ENCODE assay signal across 13 mouse cellular contexts in the genomic region with DNA sequence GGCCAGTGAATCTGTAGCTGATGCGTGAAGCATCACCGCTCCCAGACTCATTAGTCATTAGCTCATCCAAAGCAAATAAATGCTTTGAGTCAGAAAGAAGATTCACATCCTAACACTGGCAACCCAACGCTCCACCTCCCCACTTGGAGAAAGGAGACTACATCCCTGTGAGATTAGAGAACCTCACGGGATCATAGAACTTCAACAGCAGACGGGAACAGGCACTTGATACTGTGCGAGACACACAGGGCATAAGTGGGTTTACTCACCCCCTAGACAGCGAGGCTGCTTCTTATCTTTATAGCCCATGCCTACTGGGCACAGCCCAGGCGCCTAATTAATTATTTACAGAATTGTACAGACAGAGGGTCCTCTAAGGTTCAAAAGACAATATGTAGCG. TPM values are rescaled to one million over a fixed set of nuclear protein-coding genes. Genes with fewer than 3 reads are reported as not detected.
DNase-seq lines count a peak whose midpoint lies in the region; ATAC-seq and TF ChIP-seq lines count a peak whose summit lies in the region.
"Had no signal": no experiment of that assay in that cellular context is flagged by ENCODE, and none has a peak within 500 bp of the region (broad histone marks: within the 10 kb centered on the region; RNA-seq: fewer than 3 reads in every experiment).

No protein-coding gene starts in this region.

- H3K9ac ChIP-seq in kidney, embryonic 16.5 days (replicated peaks; ENCODE audit: low read length), result no peak overlapping the region
- H3K9ac ChIP-seq in intestine, embryonic 16.5 days (ENCODE audit: low read depth, low read length), result 0 out of 2 replicates have a peak overlapping the region, but pooled peaks have one; percentile 9
- H3K9ac ChIP-seq: hindbrain, embryonic 15.5 days; limb, embryonic 12.5 days had no signal

- peaks cover 49% of the 10 kb centered on the region for H3K4me1 ChIP-seq in kidney, embryonic 16.5 days (ENCODE audit: insufficient read depth, low read length)
- peaks cover 75% of the 10 kb centered on the region for H3K4me1 ChIP-seq in thymus, adult 2 months (replicated peaks; ENCODE audit: control insufficient read depth, insufficient read depth, low read length)
- H3K4me1 ChIP-seq in intestine, embryonic 16.5 days (ENCODE audit: control insufficient read depth, insufficient read depth, low read length), result peaks cover 43% of the 10 kb centered on the region
- H3K4me1 ChIP-seq in small intestine, adult 2 months (ENCODE audit: control insufficient read depth, insufficient read depth, insufficient read length, low read length), result peaks cover 42% of the 10 kb centered on the region

- ATAC-seq in kidney, embryonic 16.5 days (ENCODE audit: low FRiP score, low TSS enrichment), result peak; percentile 25
- peak; percentile 76 for ATAC-seq in intestine, embryonic 16.5 days

- peaks cover 4% of the 10 kb centered on the region; the same call in 1 of the 2 replicates for H3K36me3 ChIP-seq in kidney, embryonic 16.5 days (ENCODE audit: insufficient read depth, low read length)
- H3K36me3 ChIP-seq in thymus, adult 2 months (ENCODE audit: control insufficient read depth, insufficient read depth, low read length), result 0 out of 2 replicates have a peak, but pooled peaks cover 5% of the 10 kb centered on the region
- no peaks in the 10 kb centered on the region for H3K36me3 ChIP-seq in intestine, embryonic 16.5 days (ENCODE audit: control insufficient read depth, insufficient read depth, low read length)
- H3K36me3 ChIP-seq in small intestine, adult 2 months (ENCODE audit: control insufficient read depth, insufficient read depth, low read length), result peaks cover 2% of the 10 kb centered on the region

- H3K4me2 ChIP-seq in kidney, embryonic 16.5 days (replicated peaks; ENCODE audit: low read depth, low read length), result no peak overlapping the region
- no peak overlapping the region for H3K4me2 ChIP-seq in intestine, embryonic 16.5 days (ENCODE audit: low read depth, low read length)
- H3K4me2 ChIP-seq: hindbrain, embryonic 15.5 days had no signal

- no peak for TF ChIP-seq POLR2A in thymus, adult 2 months (IDR thresholded peaks at IDR 0.05; ENCODE audit: control insufficient read depth, extremely low read depth, insufficient read depth, low read length, poor library complexity)
- TF ChIP-seq POLR2A in small intestine, adult 2 months (IDR thresholded peaks at IDR 0.05; ENCODE audit: low read depth, low read length), result no peak

- no peak for DNase-seq in kidney, postnatal 10 days
- no peak for DNase-seq in thymus, adult 2 months
- no peak for DNase-seq in thymus, postnatal 0 days (ENCODE audit: low spot score)
- DNase-seq in right cerebral cortex, adult 2 months (ENCODE audit: low spot score in 2 of 2), result no peak
- DNase-seq: embryo, embryonic 11 days; gastrocnemius, postnatal 25 days had no signal

- 42% methylated on average over 9 of the region's 9 CpGs for WGBS in kidney, embryonic 16.5 days
- WGBS in thymus, adult 2 months, result 82% methylated on average over 9 of the region's 9 CpGs
- 39% methylated on average over 9 of the region's 9 CpGs for WGBS in intestine, embryonic 16.5 days
- WGBS in small intestine, adult 2 months, result 18% methylated on average over 9 of the region's 9 CpGs

- H3K9me3 ChIP-seq in kidney, embryonic 16.5 days (ENCODE audit: low read length), result no peaks in the 10 kb centered on the region
- H3K9me3 ChIP-seq in intestine, embryonic 16.5 days (ENCODE audit: control insufficient read depth, low read length), result no peaks in the 10 kb centered on the region
- H3K9me3 ChIP-seq: forebrain, embryonic 10.5 days; hindbrain, embryonic 15.5 days; limb, embryonic 12.5 days had no signal

- H3K27me3 ChIP-seq in kidney, embryonic 16.5 days (ENCODE audit: insufficient read depth, low read length), result no peaks in the 10 kb centered on the region
- H3K27me3 ChIP-seq in thymus, adult 2 months (ENCODE audit: control insufficient read depth, insufficient read depth, low read length), result no peaks in the 10 kb centered on the region
- no peaks in the 10 kb centered on the region for H3K27me3 ChIP-seq in intestine, embryonic 16.5 days (replicated peaks; ENCODE audit: control insufficient read depth, insufficient read depth, low read length)
- H3K27me3 ChIP-seq in small intestine, adult 2 months (ENCODE audit: control insufficient read depth, insufficient read depth, low read length), result no peaks in the 10 kb centered on the region
- H3K27me3 ChIP-seq: hindbrain, embryonic 15.5 days; limb, embryonic 12.5 days had no signal

- no peak overlapping the region for H3K4me3 ChIP-seq in kidney, embryonic 16.5 days (ENCODE audit: low read length)
- no peak overlapping the region for H3K4me3 ChIP-seq in thymus, adult 2 months (ENCODE audit: control insufficient read depth, insufficient read depth, low read length)
- H3K4me3 ChIP-seq in intestine, embryonic 16.5 days (ENCODE audit: low read length), result no peak overlapping the region
- H3K4me3 ChIP-seq in small intestine, adult 2 months (ENCODE audit: low read depth, low read length), result no peak overlapping the region
- H3K4me3 ChIP-seq: forebrain, embryonic 10.5 days; hindbrain, embryonic 15.5 days; limb, embryonic 12.5 days had no signal

- TF ChIP-seq CTCF in thymus, adult 2 months (IDR thresholded peaks at IDR 0.05; ENCODE audit: borderline replicate concordance, control insufficient read depth, extremely low read depth, insufficient read depth, low read length, poor library complexity), result no peak
- TF ChIP-seq CTCF in small intestine, adult 2 months (IDR thresholded peaks at IDR 0.05; ENCODE audit: extremely low read depth, insufficient read length, insufficient replicate concordance, low read depth, low read length), result no peak

- peak overlapping the region; percentile 35 for H3K27ac ChIP-seq in kidney, embryonic 16.5 days (ENCODE audit: low read length)
- peak overlapping the region; percentile 85 for H3K27ac ChIP-seq in thymus, adult 2 months (ENCODE audit: control insufficient read depth, insufficient read depth, low read length)
- peak overlapping the region; percentile 69 for H3K27ac ChIP-seq in intestine, embryonic 16.5 days (ENCODE audit: low read length)
- peak overlapping the region; percentile 96 for H3K27ac ChIP-seq in small intestine, adult 2 months (ENCODE audit: insufficient read depth, low read depth, low read length)

RNA-seq across cellular contexts. Expression of a gene that starts 21.8 kb away (rescaled TPM):
- polyA plus RNA-seq in kidney, embryonic 16.5 days (2015; fragmentation: Nextera tagmentation; extraction: Ambion mirVana), result 422 and 474 TPM in 2 replicates
- polyA plus RNA-seq in thymus, adult 2 months (2012; rRNA removed), result 513 and 641 TPM in 2 replicates
- polyA plus RNA-seq in thymus, postnatal 0 days (2015; fragmentation: Nextera tagmentation; extraction: Ambion mirVana), result 400 and 426 TPM in 2 replicates
- polyA plus RNA-seq in intestine, embryonic 16.5 days (2015; fragmentation: Nextera tagmentation; extraction: Ambion mirVana), result 489 and 514 TPM in 2 replicates
- 561 and 627 TPM in 2 replicates for polyA plus RNA-seq in small intestine, adult 2 months (2012; rRNA removed)

RNA-seq across cellular contexts. Expression of a gene that starts 21.8 kb away (rescaled TPM):
- 80.3 and 86.2 TPM in 2 replicates for polyA plus RNA-seq in kidney, embryonic 16.5 days (2015; fragmentation: Nextera tagmentation; extraction: Ambion mirVana)
- polyA plus RNA-seq in thymus, adult 2 months (2012; rRNA removed), result 21.5 and 23.6 TPM in 2 replicates
- 19.2 and 19.7 TPM in 2 replicates for polyA plus RNA-seq in thymus, postnatal 0 days (2015; fragmentation: Nextera tagmentation; extraction: Ambion mirVana)
- 47.4 and 47.8 TPM in 2 replicates for polyA plus RNA-seq in intestine, embryonic 16.5 days (2015; fragmentation: Nextera tagmentation; extraction: Ambion mirVana)
- polyA plus RNA-seq in small intestine, adult 2 months (2012; rRNA removed), result 35.2 and 53.6 TPM in 2 replicates

RNA-seq across cellular contexts. Expression of a gene that starts 52.6 kb away (rescaled TPM):
- not detected in 2 replicates for polyA plus RNA-seq in kidney, embryonic 16.5 days (2015; fragmentation: Nextera tagmentation; extraction: Ambion mirVana)
- polyA plus RNA-seq in thymus, adult 2 months (2012; rRNA removed), result not detected in 2 replicates
- not detected in 2 replicates for polyA plus RNA-seq in thymus, postnatal 0 days (2015; fragmentation: Nextera tagmentation; extraction: Ambion mirVana)
- not detected in 2 replicates for polyA plus RNA-seq in intestine, embryonic 16.5 days (2015; fragmentation: Nextera tagmentation; extraction: Ambion mirVana)
- polyA plus RNA-seq in small intestine, adult 2 months (2012; rRNA removed), result not detected in 2 replicates
- polyA plus RNA-seq: forebrain, embryonic 10.5 days; hindbrain, embryonic 15.5 days; limb, embryonic 12.5 days; stomach, embryonic 16.5 days had no signal

Comparison
In these comparisons a context has a peak if more than half of its experiments do, and no peak if none do; other contexts are left out.
1. H3K27ac ChIP-seq: peak in every context shown above with its lines; median percentile 96 in small intestine, adult 2 months; 85 in thymus, adult 2 months; 69 in intestine, embryonic 16.5 days; 35 in kidney, embryonic 16.5 days.